Mouse (Mus musculus) thymus, adult 2 months (tissue): ENCODE results near the gene B4galt5. TPM values are rescaled to one million over a fixed set of nuclear protein-coding genes. Genes with fewer than 3 reads are reported as not detected.
A peak's percentile ranks its signal among the peaks of the same experiment; 100 is the strongest.

Source experiments
- DNase-seq: peaks from one replicate; pipeline ENCODE4 v3.0.0; 2021
- H3K27ac ChIP-seq: fragments of 200-500 bp; 2 replicates; pipeline ENCODE4 v1.5.1; 2012; ENCODE audit warnings: low read length, control low read depth; ENCODE audit not compliant: control insufficient read depth, insufficient read depth
- H3K27me3 ChIP-seq: fragments of 200-500 bp; 2 replicates; pipeline ENCODE4 v1.6.1; 2012; ENCODE audit warnings: mild to moderate bottlenecking, low read length, moderate library complexity, mixed read lengths; ENCODE audit not compliant: control insufficient read depth, insufficient read depth
- H3K36me3 ChIP-seq: fragments of 200-500 bp; 2 replicates; pipeline ENCODE4 v1.6.1; 2012; ENCODE audit warnings: mild to moderate bottlenecking, low read length, moderate library complexity; ENCODE audit not compliant: control insufficient read depth, insufficient read depth
- H3K4me1 ChIP-seq: fragments of 200-500 bp; replicated peaks from 2 replicates; pipeline ENCODE4 v1.6.1; 2012; ENCODE audit warnings: low read length; ENCODE audit not compliant: control insufficient read depth, insufficient read depth
- H3K4me3 ChIP-seq: fragments of 200-500 bp; 2 replicates; pipeline ENCODE4 v1.5.1; 2012; ENCODE audit warnings: mild to moderate bottlenecking, low read length, control low read depth, moderate library complexity; ENCODE audit not compliant: control insufficient read depth, insufficient read depth
- CTCF ChIP-seq: fragments of 200-500 bp; IDR thresholded peaks from 2 replicates; pipeline ENCODE4 v1.5.1; 2012; ENCODE audit warnings: mild to moderate bottlenecking, control low read depth, low read length, moderate library complexity, borderline replicate concordance; ENCODE audit not compliant: control insufficient read depth, poor library complexity, insufficient read depth; ENCODE audit errors: extremely low read depth
- POLR2A ChIP-seq: fragments of 200-500 bp; IDR thresholded peaks from 2 replicates; pipeline ENCODE4 v1.6.1; 2012; ENCODE audit warnings: mild to moderate bottlenecking, low read length, control low read depth, moderate library complexity; ENCODE audit not compliant: control insufficient read depth, poor library complexity, insufficient read depth; ENCODE audit errors: extremely low read depth
- WGBS: fragments of 180-500 bp; shearing (Covaris S2); methylation state at CpG from one replicate; pipeline ENCODE4 v1.1.7; 2018; 5-methylcytosine and 5-hydroxymethylcytosine counted together
- polyA plus RNA-seq: library from polyadenylated mRNA; depleted of rRNA; stranded (reverse); fragments of >200 nt; gene quantifications from 2 replicates; pipeline ENCODE4 v1.2.3, GENCODE M21; 2012

The B4galt5 gene
- polyA plus RNA-seq, 1 experiment, result 10.9 TPM

DNA sequence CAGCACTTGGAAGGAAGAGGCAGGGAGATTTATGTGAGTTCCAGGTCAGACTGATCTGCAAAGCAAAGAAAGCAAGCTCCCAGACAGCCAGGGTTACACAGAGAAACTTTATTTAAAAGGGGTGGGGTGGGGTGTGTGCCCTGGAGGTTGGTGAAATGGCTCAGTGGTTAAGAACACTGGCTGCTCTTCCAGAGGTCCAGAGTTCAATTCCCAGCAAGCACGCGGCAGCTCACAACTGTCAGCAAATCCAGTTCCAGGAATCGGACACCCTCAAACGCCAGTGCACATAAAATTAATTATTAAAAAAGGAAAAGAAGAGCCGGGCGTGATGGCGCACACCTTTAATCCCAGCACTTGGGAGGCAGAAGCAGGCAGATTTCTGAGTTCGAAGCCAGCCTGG, 5.1 kb upstream of the B4galt5 start:
- TF ChIP-seq POLR2A, result no peak
- TF ChIP-seq CTCF, result no peak
- peaks cover 17% of the 10 kb centered on the region for H3K4me1 ChIP-seq
- 96% methylated on average over 8 of the region's 8 CpGs for WGBS
- no peak overlapping the region for H3K4me3 ChIP-seq
- no peak overlapping the region for H3K27ac ChIP-seq
- no peaks in the 10 kb centered on the region for H3K36me3 ChIP-seq
- no peak for DNase-seq
- H3K27me3 ChIP-seq, result no peaks in the 10 kb centered on the region

GRCm38 (mm10) chr2:167352496-167352895, 3.5 kb upstream of the B4galt5 start:
- Histone ChIP-seq H3K4me1 (peaks cover 24% of the 10 kb centered on the region), H3K4me3 (no peak overlapping the region), H3K27me3 (no peaks in the 10 kb centered on the region; the same call in 1 of the 2 replicates), H3K27ac (no peak overlapping the region), H3K36me3 (no peaks in the 10 kb centered on the region)
- 67% methylated on average over 6 of the region's 6 CpGs for WGBS
- DNase-seq, result no peak
- TF ChIP-seq POLR2A (no peak), CTCF (no peak)

DNA sequence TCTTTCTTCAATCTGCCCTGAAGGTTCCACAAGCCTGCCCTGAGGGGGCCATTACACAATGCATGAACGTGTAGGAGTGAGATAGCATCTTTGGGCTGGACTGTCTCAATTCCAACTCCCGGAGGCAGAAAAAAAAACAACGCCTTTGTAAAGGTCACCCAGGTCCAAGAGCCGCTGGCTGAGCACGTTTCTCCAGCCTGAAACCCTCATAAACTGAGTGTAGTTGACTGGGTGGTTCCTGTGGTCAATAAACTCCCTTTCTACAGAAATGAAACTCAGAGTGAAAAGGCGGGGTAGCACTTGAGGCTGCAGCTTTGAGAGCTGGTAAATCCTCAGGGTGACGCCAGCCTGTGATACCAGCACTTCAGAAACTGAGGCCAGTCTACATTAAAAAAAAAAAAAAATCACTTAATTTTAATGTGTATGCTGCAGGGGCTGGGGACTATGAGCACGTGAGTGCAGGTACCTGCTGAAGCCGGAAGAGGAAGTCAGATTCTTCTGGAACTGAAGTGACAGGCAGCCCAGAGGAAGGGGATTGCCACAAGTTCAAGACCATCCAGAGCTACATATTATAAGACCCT, 2.5 kb upstream of the B4galt5 start:
- Histone ChIP-seq H3K4me3 (no peak overlapping the region), H3K4me1 (peaks cover 19% of the 10 kb centered on the region), H3K36me3 (no peaks in the 10 kb centered on the region), H3K27me3 (no peaks in the 10 kb centered on the region; the same call in 1 of the 2 replicates), H3K27ac (peak overlapping the region; percentile 1; the same call in 1 of the 2 replicates)
- WGBS, result 18% methylated on average over 9 of the region's 9 CpGs
- no peak for TF ChIP-seq POLR2A
- TF ChIP-seq CTCF, result no peak
- DNase-seq, result no peak

- Histone ChIP-seq H3K27ac (no peak overlapping the region), H3K36me3 (no peaks in the 10 kb centered on the region), H3K4me3 (no peak overlapping the region), H3K4me1 (peaks cover 19% of the 10 kb centered on the region), H3K27me3 (no peaks in the 10 kb centered on the region; the same call in 1 of the 2 replicates)
- WGBS, result 46% methylated on average over 8 of the region's 8 CpGs
- no peak for TF ChIP-seq CTCF
- TF ChIP-seq POLR2A, result no peak
- no peak for DNase-seq
These were observed 1.2 kb upstream of the B4galt5 start for GRCm38 (mm10) chr2:167350126-167350650.

GRCm38 (mm10) chr2:167349283-167349936, 427 bp upstream of the B4galt5 start:
- H3K36me3 ChIP-seq, result no peaks in the 10 kb centered on the region
- H3K4me1 ChIP-seq, result peaks cover 19% of the 10 kb centered on the region
- no peaks in the 10 kb centered on the region; the same call in 1 of the 2 replicates for H3K27me3 ChIP-seq
- peak overlapping the region; percentile 46 for H3K4me3 ChIP-seq
- no peak overlapping the region for H3K27ac ChIP-seq
- WGBS, result under 1% methylated on average over 49 of the region's 50 CpGs
- TF ChIP-seq POLR2A (no peak; the same call in 1 of the 2 replicates), CTCF (no peak)
- peak; percentile 94 for DNase-seq

- WGBS, result 12% methylated on average over 11 of the region's 11 CpGs
- TF ChIP-seq POLR2A (no peak), CTCF (no peak)
- DNase-seq, result no peak
- H3K27me3 ChIP-seq, result no peaks in the 10 kb centered on the region; the same call in 1 of the 2 replicates
- peak overlapping the region; percentile 62 for H3K4me3 ChIP-seq
- H3K27ac ChIP-seq, result no peak overlapping the region
- H3K36me3 ChIP-seq, result no peaks in the 10 kb centered on the region
- H3K4me1 ChIP-seq, result peaks cover 19% of the 10 kb centered on the region
These were observed 1.0 kb downstream of the B4galt5 start for GRCm38 (mm10) chr2:167347991-167348375.
